Mouse (Mus musculus) limb, embryonic 11.5 days (tissue): ENCODE measurements at regions not wholly inside any gene's neighbourhood (a gene's known extent, or its start where the extent isn't known, plus 50 kb on each side); places are given as distances from the start of the nearest gene placed in this dataset.

ENCODE experiments used
- ATAC-seq: fragments of 200-750 bp; cut with Nextera tagmentation; 2 replicates; pipeline ENCODE4 v1.8.0; 2017; ENCODE audit warnings: low read depth; ENCODE audit not compliant: insufficient number of reproducible peaks, low FRiP score, low TSS enrichment
- DNase-seq: peaks from one replicate; pipeline ENCODE4 v3.0.0-alpha.2; 2015; ENCODE audit warnings: low spot score
- H3K27ac ChIP-seq: fragments of 300-500 bp; sonication (generic); replicated peaks from 2 replicates; pipeline ENCODE4 v1.5.1; 2014; ENCODE audit warnings: low read depth, mild to moderate bottlenecking, low read length
- H3K27me3 ChIP-seq: fragments of 300-500 bp; sonication (generic); 2 replicates; pipeline ENCODE4 v1.6.1; 2014; ENCODE audit warnings: mild to moderate bottlenecking, low read length, mixed read lengths; ENCODE audit not compliant: control insufficient read depth, insufficient read depth
- H3K36me3 ChIP-seq: fragments of 300-500 bp; sonication (generic); 2 replicates; pipeline ENCODE4 v1.6.1; 2014; ENCODE audit warnings: mild to moderate bottlenecking, low read length, moderate library complexity, mixed read lengths; ENCODE audit not compliant: control insufficient read depth, insufficient read depth
- H3K4me1 ChIP-seq: fragments of 300-500 bp; sonication (generic); 2 replicates; pipeline ENCODE4 v1.6.1; 2014; ENCODE audit warnings: low read length, mixed read lengths; ENCODE audit not compliant: control insufficient read depth, insufficient read depth
- H3K4me2 ChIP-seq: fragments of 300-500 bp; sonication (generic); 2 replicates; pipeline ENCODE4 v1.6.1; 2014; ENCODE audit warnings: low read depth, mild to moderate bottlenecking, moderate library complexity; ENCODE audit not compliant: severe bottlenecking
- H3K4me3 ChIP-seq: fragments of 300-500 bp; sonication (generic); 2 replicates; pipeline ENCODE4 v1.5.1; 2014; ENCODE audit warnings: low read depth, low read length
- H3K9ac ChIP-seq: fragments of 300-500 bp; sonication (generic); 2 replicates; pipeline ENCODE4 v1.6.1; 2014; ENCODE audit warnings: mild to moderate bottlenecking, low read length
- H3K9me3 ChIP-seq: fragments of 300-500 bp; sonication (generic); 2 replicates; pipeline ENCODE4 v1.6.1; 2016; ENCODE audit warnings: low read length; ENCODE audit not compliant: control insufficient read depth
- WGBS: fragments of 180-500 bp; shearing (Covaris S2); extraction: QIAGEN DNeasy Blood & Tissue Kit; methylation state at CpG from one replicate; pipeline ENCODE4 v1.1.7; 2014; 5-methylcytosine and 5-hydroxymethylcytosine counted together

DNA sequence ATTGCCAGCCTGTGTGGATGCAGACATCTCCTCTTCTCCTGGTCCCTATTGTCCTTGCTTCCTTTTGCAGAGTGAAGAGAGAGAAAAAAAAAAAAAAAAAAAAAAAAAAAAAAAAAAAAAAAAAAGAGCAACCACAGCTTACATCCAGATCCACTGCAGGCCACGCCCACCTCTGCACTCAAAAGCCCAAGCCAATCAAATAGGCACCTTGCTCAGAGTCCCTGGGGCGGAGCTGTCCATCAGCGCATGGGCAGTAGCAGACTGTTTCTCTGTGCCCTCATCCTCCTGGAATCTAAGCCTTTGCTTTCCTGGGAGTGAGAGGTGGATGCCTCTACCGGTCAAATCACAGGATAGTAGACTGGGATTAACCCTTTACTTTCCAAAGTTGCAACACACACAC lies 342.2 kb downstream of the Gm9195 start:
- Histone ChIP-seq H3K9me3 (no peaks in the 10 kb centered on the region), H3K27ac (no peak overlapping the region), H3K9ac (no peak overlapping the region), H3K4me1 (no peaks in the 10 kb centered on the region), H3K27me3 (no peaks in the 10 kb centered on the region), H3K4me3 (no peak overlapping the region), H3K36me3 (no peaks in the 10 kb centered on the region), H3K4me2 (no peak overlapping the region)
- ATAC-seq (0 out of 2 replicates have a peak, but pooled peaks have one; percentile 68), DNase-seq (peak; percentile 52)
- WGBS: 22% methylated on average over 4 of the region's 4 CpGs

DNA sequence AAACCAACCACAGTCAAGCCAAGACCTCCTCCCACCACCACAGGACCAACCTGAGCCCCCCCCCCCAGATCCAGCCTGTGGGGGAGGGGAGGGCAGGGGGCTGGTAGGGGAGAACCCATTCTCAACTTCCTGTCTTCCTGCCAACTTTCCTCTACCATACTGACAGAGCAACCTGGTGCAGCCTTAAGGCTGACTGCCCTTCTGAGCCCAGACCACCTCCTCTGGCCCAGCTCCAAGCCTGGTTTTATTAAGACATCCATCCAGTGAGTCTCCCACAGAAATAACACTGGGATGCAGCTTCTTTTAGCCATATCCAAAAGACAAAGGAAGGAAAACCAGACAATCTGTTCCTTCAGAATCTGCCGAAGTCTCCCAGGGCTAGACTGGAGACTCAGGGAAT lies 342.8 kb downstream of the Gm9195 start:
- no peaks in the 10 kb centered on the region for H3K9me3 ChIP-seq
- no peak overlapping the region for H3K4me2 ChIP-seq
- H3K36me3 ChIP-seq: no peaks in the 10 kb centered on the region
- H3K27me3 ChIP-seq: no peaks in the 10 kb centered on the region
- no peak overlapping the region for H3K9ac ChIP-seq
- H3K4me3 ChIP-seq: no peak overlapping the region
- WGBS: 65% methylated on average over 1 of the region's 1 CpGs
- no peaks in the 10 kb centered on the region for H3K4me1 ChIP-seq
- no peak for DNase-seq
- no peak for ATAC-seq
- no peak overlapping the region for H3K27ac ChIP-seq

DNA sequence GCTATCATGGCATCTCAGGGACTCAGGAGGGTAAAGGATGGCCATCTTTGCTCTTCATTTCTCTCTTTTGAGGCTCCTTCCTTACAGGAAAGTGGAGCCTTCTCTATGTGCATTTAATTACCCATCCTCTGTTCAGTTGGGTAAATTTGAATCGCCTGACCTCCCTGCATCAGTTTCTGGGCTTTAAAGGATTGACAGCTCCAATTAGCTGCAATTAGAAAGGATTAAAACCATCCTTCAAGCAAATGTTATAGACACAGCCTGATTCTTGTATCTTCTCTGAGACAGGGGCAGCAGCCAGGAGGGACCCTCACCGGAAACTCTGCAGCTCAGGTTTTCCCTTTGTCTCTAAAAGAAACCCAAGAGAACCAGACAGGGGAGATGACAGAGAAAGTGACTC lies 345.3 kb downstream of the Gm9195 start:
- no peak for DNase-seq
- Histone ChIP-seq H3K4me2 (no peak overlapping the region), H3K27ac (no peak overlapping the region), H3K36me3 (no peaks in the 10 kb centered on the region), H3K4me1 (0 out of 2 replicates have a peak, but pooled peaks cover 3% of the 10 kb centered on the region), H3K9ac (no peak overlapping the region), H3K9me3 (no peaks in the 10 kb centered on the region), H3K27me3 (no peaks in the 10 kb centered on the region), H3K4me3 (no peak overlapping the region)
- 64% methylated on average over 2 of the region's 2 CpGs for WGBS
- no peak for ATAC-seq

DNA sequence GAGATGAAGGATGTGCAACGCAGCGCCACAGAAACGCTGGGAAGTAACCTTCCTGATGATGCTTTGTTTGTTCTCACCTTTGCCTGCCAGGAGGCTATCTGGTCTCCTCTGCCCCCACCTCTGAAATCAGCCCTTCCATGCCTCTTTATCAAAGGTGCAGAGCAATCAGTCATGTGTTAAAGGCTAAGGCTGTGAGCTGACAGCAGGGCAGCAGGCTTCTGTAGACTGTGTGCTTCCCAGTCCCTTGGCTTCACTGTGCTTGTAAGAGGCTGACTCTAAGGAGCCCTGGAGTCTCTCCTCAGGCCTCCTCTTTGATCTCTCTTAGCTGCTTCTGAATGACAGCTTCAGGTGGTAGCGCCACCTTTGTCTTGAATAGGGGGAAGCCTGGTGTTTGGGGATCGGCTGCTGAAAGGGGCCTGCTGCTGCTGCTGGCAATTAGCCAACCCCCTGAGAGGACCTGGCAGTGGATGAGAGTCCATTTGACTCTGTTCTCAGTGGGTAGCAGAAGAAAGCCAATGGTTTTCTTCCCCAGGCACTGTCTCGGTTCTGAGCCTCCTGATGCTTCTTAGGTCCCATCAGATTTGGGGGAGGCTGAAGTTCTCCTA lies 348.7 kb downstream of the Gm9195 start:
- Histone ChIP-seq H3K27ac (no peak overlapping the region), H3K4me3 (no peak overlapping the region), H3K27me3 (no peaks in the 10 kb centered on the region), H3K4me2 (no peak overlapping the region), H3K4me1 (0 out of 2 replicates have a peak, but pooled peaks cover 3% of the 10 kb centered on the region), H3K9me3 (no peaks in the 10 kb centered on the region), H3K36me3 (no peaks in the 10 kb centered on the region), H3K9ac (no peak overlapping the region)
- ATAC-seq: no peak
- DNase-seq: peak; percentile 37
- WGBS: 13% methylated on average over 6 of the region's 6 CpGs

DNA sequence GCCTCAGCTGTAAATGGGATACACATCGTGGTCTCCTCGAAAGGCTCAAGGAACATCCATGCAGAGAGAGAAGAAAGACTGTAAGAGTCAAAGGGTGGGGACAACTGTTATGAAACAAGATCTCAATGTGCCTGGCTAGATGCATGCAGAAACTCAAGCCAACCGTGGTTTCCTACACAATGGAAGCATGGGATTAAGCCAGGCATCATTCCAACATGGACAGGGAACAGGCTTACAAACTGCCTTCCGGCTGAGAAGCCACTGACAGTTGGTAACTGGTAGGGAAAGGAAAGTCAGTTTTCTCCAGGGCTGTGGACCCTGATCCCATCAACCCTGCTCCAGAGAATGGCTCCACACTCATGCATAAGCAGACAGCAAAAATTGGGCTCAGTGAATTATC lies 350.5 kb downstream of the Gm9195 start:
- Histone ChIP-seq H3K27ac (no peak overlapping the region), H3K4me1 (0 out of 2 replicates have a peak, but pooled peaks cover 3% of the 10 kb centered on the region), H3K36me3 (no peaks in the 10 kb centered on the region), H3K27me3 (no peaks in the 10 kb centered on the region), H3K9ac (no peak overlapping the region), H3K4me2 (no peak overlapping the region), H3K4me3 (no peak overlapping the region), H3K9me3 (no peaks in the 10 kb centered on the region)
- 94% methylated on average over 4 of the region's 4 CpGs for WGBS
- DNase-seq (no peak), ATAC-seq (no peak)

DNA sequence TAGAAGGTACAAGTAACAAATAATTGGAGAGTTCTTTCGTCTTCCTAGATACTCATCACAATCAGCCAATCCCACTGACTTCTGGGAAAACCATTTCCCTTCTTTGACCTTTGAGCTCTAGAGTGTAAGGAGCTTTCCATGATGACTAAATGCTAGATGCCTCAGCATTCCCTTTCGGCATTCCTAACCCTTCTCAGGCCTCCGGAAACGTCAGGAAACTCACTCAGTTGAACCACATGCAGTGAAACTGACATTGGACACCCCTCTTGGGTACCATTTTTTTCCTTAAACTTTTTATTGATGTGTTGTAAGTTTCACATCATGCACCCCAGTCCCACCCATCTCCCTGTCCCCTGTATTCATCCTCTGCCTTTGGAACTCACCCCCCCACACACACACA lies 361.5 kb downstream of the Gm9195 start:
- H3K9me3 ChIP-seq: no peaks in the 10 kb centered on the region
- H3K27me3 ChIP-seq: no peaks in the 10 kb centered on the region
- H3K4me3 ChIP-seq: no peak overlapping the region
- no peak overlapping the region for H3K9ac ChIP-seq
- WGBS: 72% methylated on average over 4 of the region's 4 CpGs
- H3K36me3 ChIP-seq: no peaks in the 10 kb centered on the region
- ATAC-seq (no peak), DNase-seq (no peak)
- no peak overlapping the region for H3K4me2 ChIP-seq
- H3K27ac ChIP-seq: no peak overlapping the region
- no peaks in the 10 kb centered on the region for H3K4me1 ChIP-seq

DNA sequence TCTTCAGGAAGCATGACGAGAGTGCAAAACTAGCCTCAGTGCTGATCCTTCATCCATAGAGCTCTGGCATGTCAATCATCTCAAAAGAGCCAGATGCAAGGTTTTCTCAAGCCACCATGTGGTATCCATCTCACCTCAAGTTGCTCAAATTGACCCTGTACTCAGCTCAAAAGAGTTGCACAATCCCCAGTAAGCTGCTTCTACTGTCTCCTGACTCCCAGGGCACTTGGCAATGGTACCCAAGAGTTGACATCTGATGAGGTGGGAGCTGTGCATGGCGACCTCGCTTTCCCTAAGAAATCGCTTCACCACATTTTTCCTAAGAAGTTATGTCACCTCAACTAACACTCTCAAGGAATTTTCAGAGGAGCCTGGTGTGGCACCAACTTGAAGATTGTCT lies 369.9 kb downstream of the Gm9195 start:
- WGBS: 89% methylated on average over 4 of the region's 4 CpGs
- Histone ChIP-seq H3K36me3 (no peaks in the 10 kb centered on the region), H3K4me2 (no peak overlapping the region), H3K27ac (no peak overlapping the region), H3K27me3 (no peaks in the 10 kb centered on the region), H3K9me3 (no peaks in the 10 kb centered on the region), H3K9ac (no peak overlapping the region), H3K4me3 (no peak overlapping the region), H3K4me1 (no peaks in the 10 kb centered on the region)
- DNase-seq: no peak
- ATAC-seq: no peak

DNA sequence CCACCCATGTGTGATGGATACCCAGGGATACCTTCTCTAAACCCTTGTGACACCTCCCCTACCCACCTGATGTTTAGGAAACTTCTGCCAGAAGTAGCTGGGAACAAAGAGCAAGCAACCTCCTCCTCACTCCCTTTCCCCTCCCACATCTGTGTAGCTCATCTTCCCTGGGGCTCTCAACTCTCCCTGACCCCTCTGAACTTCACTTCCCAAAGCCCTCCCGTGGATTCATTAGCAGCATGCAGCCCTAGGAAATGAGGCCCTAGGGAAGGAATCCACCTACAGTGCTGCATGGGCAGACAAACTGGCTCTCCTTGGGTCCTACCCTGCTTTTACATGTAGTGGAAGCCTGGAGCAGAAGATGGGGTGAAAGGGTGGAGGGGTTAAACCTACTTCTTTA lies 370.6 kb downstream of the Gm9195 start:
- no peak overlapping the region for H3K27ac ChIP-seq
- no peak for DNase-seq
- no peaks in the 10 kb centered on the region for H3K4me1 ChIP-seq
- H3K4me3 ChIP-seq: no peak overlapping the region
- no peaks in the 10 kb centered on the region for H3K9me3 ChIP-seq
- no peak overlapping the region for H3K9ac ChIP-seq
- no peak for ATAC-seq
- no peak overlapping the region for H3K4me2 ChIP-seq
- H3K27me3 ChIP-seq: no peaks in the 10 kb centered on the region
- WGBS: 0% methylated on average over 1 of the region's 1 CpGs
- no peaks in the 10 kb centered on the region for H3K36me3 ChIP-seq

DNA sequence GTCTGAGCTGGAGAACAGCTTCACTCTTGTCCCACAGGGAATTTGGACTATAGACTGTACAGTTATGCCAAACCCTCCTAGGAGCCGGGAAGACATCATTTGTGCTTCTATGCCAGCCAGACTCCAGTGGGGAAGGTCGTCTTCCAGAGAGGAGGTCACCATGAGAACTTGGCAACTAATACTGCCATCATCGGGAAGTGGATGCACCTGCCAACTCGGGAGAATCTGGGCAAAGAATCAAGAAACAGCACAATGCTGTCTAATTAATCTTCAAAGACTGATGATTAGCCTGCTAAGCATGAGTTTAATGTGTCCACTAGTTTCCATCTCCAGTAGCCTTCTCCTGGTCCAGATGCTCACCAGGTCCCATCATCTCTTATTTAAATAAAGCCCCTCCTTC lies 374.8 kb downstream of the Gm9195 start:
- no peak for DNase-seq
- Histone ChIP-seq H3K36me3 (no peaks in the 10 kb centered on the region), H3K9ac (no peak overlapping the region), H3K4me2 (no peak overlapping the region), H3K4me3 (no peak overlapping the region), H3K27ac (no peak overlapping the region), H3K4me1 (no peaks in the 10 kb centered on the region), H3K27me3 (no peaks in the 10 kb centered on the region), H3K9me3 (no peaks in the 10 kb centered on the region)
- no peak for ATAC-seq
- 85% methylated on average over 4 of the region's 4 CpGs for WGBS
